Mouse (Mus musculus): Measurements from ENCODE around the gene Efcab5. TPM values are rescaled to one million over a fixed set of nuclear protein-coding genes. Genes with fewer than 3 reads are reported as not detected.

Gene Efcab5
- total RNA-seq (2014; rRNA removed) (0.78 and 0.93 TPM in 2 replicates), polyA plus RNA-seq (2015; fragmentation: Nextera tagmentation; extraction: Ambion mirVana) (0.51 and 0.76 TPM in 2 replicates)

DNA sequence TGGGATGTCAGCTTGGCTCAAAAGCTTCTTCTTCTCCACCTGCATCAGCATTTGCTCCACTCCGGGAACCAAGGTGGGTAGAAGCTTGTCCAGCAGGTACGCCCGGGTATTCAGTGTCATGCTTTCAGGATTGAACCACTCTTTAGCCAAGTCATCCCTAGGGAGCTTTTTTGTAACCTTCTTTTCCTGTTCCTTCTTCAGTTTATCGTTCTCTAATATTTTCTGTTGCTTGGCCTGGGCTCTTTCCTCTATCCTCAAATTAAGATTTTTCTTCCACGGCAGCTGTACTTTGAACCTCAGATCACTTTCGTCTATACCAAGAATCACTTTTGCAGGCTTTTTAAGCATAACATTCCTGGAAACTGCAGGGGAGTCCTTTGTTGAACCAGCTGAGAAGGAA is at the start of gene Efcab5:
TSS of gene Efcab5 (minus strand) at position 101 of the 400 bp plus-strand sequence.
- H3K9me3 ChIP-seq (ENCODE audit: low read length): no peaks in the 10 kb centered on the region
- ATAC-seq (no peak), DNase-seq (ENCODE audit: low spot score) (no peak)
- TF ChIP-seq CTCF (IDR thresholded peaks at IDR 0.05; ENCODE audit: low read depth): no peak
- H3K9ac ChIP-seq (replicated peaks; ENCODE audit: low read length): no peak within 1 kb of the TSS
- H3K4me3 ChIP-seq (ENCODE audit: low read length): no peak within 1 kb of the TSS
- H3K36me3 ChIP-seq (ENCODE audit: insufficient read depth, low read length): no peaks in the 10 kb centered on the region
- no peak within 1 kb of the TSS for H3K27ac ChIP-seq
- no peak within 1 kb of the TSS for H3K4me2 ChIP-seq (ENCODE audit: low read depth, low read length)
- no peaks in the 10 kb centered on the region for H3K27me3 ChIP-seq (ENCODE audit: insufficient read depth, low read length)
- H3K4me1 ChIP-seq (ENCODE audit: insufficient read depth, low read length): no peaks in the 10 kb centered on the region
- 82% methylated on average over 6 of the region's 6 CpGs for WGBS

DNA sequence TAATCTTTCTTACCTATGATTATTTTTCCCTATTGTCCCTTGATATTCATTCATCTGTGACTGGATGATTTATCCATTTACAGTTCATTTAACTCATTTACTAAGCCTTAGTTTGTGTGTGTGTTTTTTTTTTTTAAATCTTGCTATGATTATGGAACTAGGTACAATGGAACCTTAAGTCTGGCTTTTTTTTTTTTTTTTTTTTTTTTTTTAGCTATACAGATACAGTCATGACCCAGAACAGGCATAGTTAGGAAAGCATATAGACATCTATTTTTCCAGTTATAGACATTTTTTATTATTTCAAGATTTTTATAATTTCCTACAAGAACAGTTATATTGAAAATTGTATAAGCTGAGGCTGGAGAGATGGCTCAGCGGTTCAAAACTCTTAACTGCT is 46.5 kb upstream of the Efcab5 start:
- no peak for TF ChIP-seq CTCF (IDR thresholded peaks at IDR 0.05; ENCODE audit: low read depth)
- Histone ChIP-seq H3K9me3 (ENCODE audit: low read length) (no peaks in the 10 kb centered on the region), H3K27ac (no peak overlapping the region), H3K36me3 (ENCODE audit: insufficient read depth, low read length) (no peaks in the 10 kb centered on the region), H3K4me2 (ENCODE audit: low read depth, low read length) (no peak overlapping the region), H3K27me3 (ENCODE audit: insufficient read depth, low read length) (no peaks in the 10 kb centered on the region), H3K4me3 (ENCODE audit: low read length) (no peak overlapping the region), H3K4me1 (ENCODE audit: insufficient read depth, low read length) (no peaks in the 10 kb centered on the region), H3K9ac (replicated peaks; ENCODE audit: low read length) (no peak overlapping the region)
- 91% methylated on average over 1 of the region's 1 CpGs for WGBS
- ATAC-seq (no peak), DNase-seq (ENCODE audit: low spot score) (no peak)

DNA sequence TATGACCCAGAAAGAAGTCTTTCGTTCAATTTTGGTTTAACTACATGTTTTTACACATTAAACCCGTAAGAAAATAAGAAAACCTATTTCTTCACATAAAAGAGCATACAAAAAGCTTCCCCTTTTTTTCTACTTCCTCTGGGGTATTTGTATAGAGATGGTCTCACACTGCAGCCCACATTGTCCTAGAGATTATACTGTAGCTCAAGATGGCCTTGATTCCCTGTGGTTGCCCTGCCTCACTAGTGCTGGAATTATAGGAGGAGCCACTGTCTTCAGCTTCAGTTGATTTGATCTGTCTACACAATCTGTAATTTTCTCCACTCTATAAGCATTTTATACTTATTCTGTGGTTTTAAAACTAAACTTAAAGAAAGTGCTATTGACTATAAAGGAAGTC is 42.7 kb upstream of the Efcab5 start:
- H3K36me3 ChIP-seq (ENCODE audit: insufficient read depth, low read length): no peaks in the 10 kb centered on the region
- no peak overlapping the region for H3K4me2 ChIP-seq (ENCODE audit: low read depth, low read length)
- H3K4me1 ChIP-seq (ENCODE audit: insufficient read depth, low read length): no peaks in the 10 kb centered on the region
- no peaks in the 10 kb centered on the region for H3K9me3 ChIP-seq (ENCODE audit: low read length)
- ATAC-seq (no peak), DNase-seq (ENCODE audit: low spot score) (no peak)
- no peak overlapping the region for H3K27ac ChIP-seq
- no peak for TF ChIP-seq CTCF (IDR thresholded peaks at IDR 0.05; ENCODE audit: low read depth)
- no peaks in the 10 kb centered on the region for H3K27me3 ChIP-seq (ENCODE audit: insufficient read depth, low read length)
- no peak overlapping the region for H3K4me3 ChIP-seq (ENCODE audit: low read length)
- WGBS: 88% methylated on average over 2 of the region's 2 CpGs
- no peak overlapping the region for H3K9ac ChIP-seq (replicated peaks; ENCODE audit: low read length)

DNA sequence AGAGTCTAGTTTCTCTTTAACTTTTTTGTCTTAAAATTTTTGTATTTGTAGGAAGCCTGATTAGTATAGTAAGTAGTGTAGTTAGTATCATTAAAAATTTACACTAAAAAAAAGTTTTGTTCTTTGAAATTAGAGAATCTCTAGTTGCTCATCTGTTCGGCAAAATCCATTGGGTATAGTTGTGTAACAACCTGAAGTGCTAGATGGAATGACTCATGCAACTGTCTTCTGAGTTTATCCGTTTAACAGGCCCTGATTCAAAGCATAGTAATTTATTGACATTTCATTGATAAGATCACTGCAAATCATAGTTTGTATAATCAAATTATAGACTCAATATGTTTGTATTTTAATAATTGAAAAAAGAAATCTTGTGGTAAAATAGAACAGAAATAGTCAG is 42.0 kb upstream of the Efcab5 start:
- H3K4me3 ChIP-seq (ENCODE audit: low read length): no peak overlapping the region
- H3K9me3 ChIP-seq (ENCODE audit: low read length): no peaks in the 10 kb centered on the region
- no peak for TF ChIP-seq CTCF (IDR thresholded peaks at IDR 0.05; ENCODE audit: low read depth)
- 88% methylated on average over 2 of the region's 2 CpGs for WGBS
- H3K4me2 ChIP-seq (ENCODE audit: low read depth, low read length): no peak overlapping the region
- no peaks in the 10 kb centered on the region for H3K36me3 ChIP-seq (ENCODE audit: insufficient read depth, low read length)
- no peak for DNase-seq (ENCODE audit: low spot score)
- no peaks in the 10 kb centered on the region for H3K27me3 ChIP-seq (ENCODE audit: insufficient read depth, low read length)
- ATAC-seq: no peak
- H3K4me1 ChIP-seq (ENCODE audit: insufficient read depth, low read length): no peaks in the 10 kb centered on the region
- no peak overlapping the region for H3K27ac ChIP-seq
- H3K9ac ChIP-seq (replicated peaks; ENCODE audit: low read length): no peak overlapping the region

DNA sequence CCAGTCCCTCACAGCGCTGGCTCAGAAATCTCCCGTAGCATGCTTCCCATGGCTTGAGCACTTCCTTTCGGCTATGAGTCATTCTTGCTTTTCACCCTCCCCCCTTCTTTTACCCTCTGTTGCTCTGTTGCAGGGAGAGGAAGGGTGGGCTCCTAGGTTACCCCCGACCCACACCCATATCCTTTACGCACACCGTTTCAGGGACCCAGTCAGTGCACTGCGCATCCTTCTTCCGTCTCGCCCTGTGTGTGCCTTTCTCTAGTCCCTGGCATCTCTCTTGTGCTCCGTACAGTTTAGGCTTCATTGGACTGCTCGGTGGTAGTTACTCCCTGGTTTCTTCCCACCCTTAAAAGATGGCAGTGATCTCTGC is 28.0 kb upstream of the Efcab5 start:
- Histone ChIP-seq H3K9ac (replicated peaks; ENCODE audit: low read length) (peak overlapping the region; percentile 78), H3K27ac (peak overlapping the region; percentile 96), H3K9me3 (ENCODE audit: low read length) (no peaks in the 10 kb centered on the region), H3K4me2 (ENCODE audit: low read depth, low read length) (peak overlapping the region; percentile 86), H3K27me3 (ENCODE audit: insufficient read depth, low read length) (no peaks in the 10 kb centered on the region), H3K4me1 (ENCODE audit: insufficient read depth, low read length) (no peaks in the 10 kb centered on the region), H3K4me3 (ENCODE audit: low read length) (peak overlapping the region; percentile 64), H3K36me3 (ENCODE audit: insufficient read depth, low read length) (no peaks in the 10 kb centered on the region)
- WGBS: under 1% methylated on average over 11 of the region's 11 CpGs
- DNase-seq (ENCODE audit: low spot score): peak; percentile 59
- ATAC-seq: peak; percentile 83
- TF ChIP-seq CTCF (IDR thresholded peaks at IDR 0.05; ENCODE audit: low read depth): no peak

DNA sequence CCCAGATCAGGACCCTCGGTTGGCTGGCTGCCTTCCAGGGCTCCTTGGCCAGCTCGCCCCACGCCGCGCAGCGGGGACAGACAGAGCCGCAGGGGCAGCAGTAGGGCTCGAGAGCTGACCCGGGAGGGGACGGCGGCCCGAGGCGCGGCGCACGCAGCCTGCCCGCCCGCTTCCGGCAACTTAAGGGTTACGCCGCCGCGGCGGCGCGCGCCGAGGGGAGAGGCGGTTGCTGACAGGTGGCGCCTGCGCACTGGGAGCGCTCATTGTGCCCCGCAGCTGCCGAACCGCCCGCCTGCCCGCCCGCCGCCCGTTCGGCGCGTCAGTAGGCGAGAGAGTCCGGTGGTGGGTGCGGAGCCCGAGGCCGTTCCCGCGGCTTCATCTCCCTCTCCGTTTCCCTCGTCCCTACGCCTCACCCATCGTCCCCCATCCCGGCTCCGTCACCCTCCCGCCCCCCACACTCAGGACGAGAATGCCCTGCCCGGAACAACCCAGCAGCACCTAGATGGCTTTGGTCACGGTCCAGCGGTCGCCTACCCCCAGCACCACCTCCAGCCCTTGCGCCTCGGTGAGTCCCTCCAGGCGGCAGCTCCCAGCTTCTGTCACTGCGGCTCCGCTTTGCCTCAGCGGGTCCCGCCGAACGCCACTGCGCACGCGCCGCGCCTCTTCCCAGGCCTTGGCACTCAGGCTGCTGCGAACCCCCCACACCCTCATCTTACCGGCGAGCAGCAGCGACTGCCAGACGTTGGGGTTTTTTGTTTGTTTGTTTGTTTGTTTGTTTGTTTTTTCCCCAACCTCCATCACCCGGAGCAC is 27.4 kb upstream of the Efcab5 start, which contains the start of gene Ssh2:
TSS of gene Ssh2 (plus strand) at position 337 of the 810 bp plus-strand sequence.
- Histone ChIP-seq H3K4me2 (ENCODE audit: low read depth, low read length) (peak within 1 kb of the TSS; percentile 86), H3K27ac (peak within 1 kb of the TSS; percentile 96), H3K9ac (replicated peaks; ENCODE audit: low read length) (peak within 1 kb of the TSS; percentile 78), H3K9me3 (ENCODE audit: low read length) (no peaks in the 10 kb centered on the region), H3K4me1 (ENCODE audit: insufficient read depth, low read length) (no peaks in the 10 kb centered on the region), H3K27me3 (ENCODE audit: insufficient read depth, low read length) (no peaks in the 10 kb centered on the region), H3K4me3 (ENCODE audit: low read length) (peak within 1 kb of the TSS; percentile 64), H3K36me3 (ENCODE audit: insufficient read depth, low read length) (no peaks in the 10 kb centered on the region)
- DNase-seq (ENCODE audit: low spot score): peak; percentile 96
- under 1% methylated on average over 76 of the region's 82 CpGs for WGBS
- ATAC-seq: peak; percentile 90
- no peak for TF ChIP-seq CTCF (IDR thresholded peaks at IDR 0.05; ENCODE audit: low read depth)

DNA sequence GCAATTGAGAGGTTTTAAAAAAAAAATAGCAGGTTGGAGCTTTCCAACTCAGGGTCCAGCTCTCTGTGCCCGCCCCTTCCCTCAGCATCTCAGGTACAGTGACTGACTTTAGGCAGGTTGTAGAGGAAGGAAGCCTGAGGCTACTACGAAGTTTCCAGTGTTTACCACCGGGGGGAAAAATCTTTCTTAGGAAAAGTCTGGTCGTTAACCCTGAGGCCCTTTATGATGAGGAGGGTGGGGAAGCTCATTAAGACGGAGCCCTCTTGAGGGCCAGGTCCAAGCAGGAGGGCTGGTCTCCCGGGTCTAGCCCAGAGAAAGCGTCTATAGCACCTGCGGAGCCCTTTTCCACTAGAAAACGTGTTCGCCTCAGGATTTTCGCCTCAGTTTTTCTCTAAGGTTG is 26.7 kb upstream of the Efcab5 start:
- 2% methylated on average over 11 of the region's 11 CpGs for WGBS
- ATAC-seq (no peak), DNase-seq (ENCODE audit: low spot score) (peak; percentile 34)
- Histone ChIP-seq H3K4me2 (ENCODE audit: low read depth, low read length) (peak overlapping the region; percentile 86), H3K9me3 (ENCODE audit: low read length) (no peaks in the 10 kb centered on the region), H3K36me3 (ENCODE audit: insufficient read depth, low read length) (no peaks in the 10 kb centered on the region), H3K9ac (replicated peaks; ENCODE audit: low read length) (peak overlapping the region; percentile 78), H3K27ac (peak overlapping the region; percentile 96), H3K27me3 (ENCODE audit: insufficient read depth, low read length) (no peaks in the 10 kb centered on the region), H3K4me3 (ENCODE audit: low read length) (peak overlapping the region; percentile 64), H3K4me1 (ENCODE audit: insufficient read depth, low read length) (no peaks in the 10 kb centered on the region)
- no peak for TF ChIP-seq CTCF (IDR thresholded peaks at IDR 0.05; ENCODE audit: low read depth)
